Mouse (Mus musculus): ENCODE measurements at regions not wholly inside any gene's neighbourhood (a gene's known extent, or its start where the extent isn't known, plus 50 kb on each side); places are given as distances from the start of the nearest gene placed in this dataset.

DNA sequence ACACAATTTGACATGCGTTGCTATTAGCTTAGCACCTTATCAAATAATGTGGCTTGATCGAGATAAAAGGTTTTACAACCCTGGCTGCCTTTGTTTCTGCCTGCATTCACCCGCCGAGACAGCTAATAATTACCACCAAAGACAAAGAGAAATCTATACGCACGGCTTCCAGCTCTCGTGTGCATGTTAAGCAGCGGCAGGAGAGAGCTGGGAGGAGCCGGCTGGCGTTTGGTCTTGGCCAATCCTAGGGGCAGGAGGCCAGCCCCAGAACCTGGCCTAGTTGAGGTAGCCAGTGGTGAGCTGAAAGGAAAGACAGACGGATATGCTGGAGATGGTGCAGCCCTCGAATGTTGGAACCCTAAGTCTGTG lies 164.0 kb downstream of the Rps24 start:
- no peak overlapping the region; the same call in 1 of the 2 replicates for H3K4me2 ChIP-seq (replicated peaks; ENCODE audit: low read depth)
- no peak for ATAC-seq
- 0 out of 2 replicates have a peak, but pooled peaks cover 2% of the 10 kb centered on the region for H3K4me1 ChIP-seq (replicated peaks; ENCODE audit: control insufficient read depth, insufficient read depth, low read length)
- H3K9me3 ChIP-seq (ENCODE audit: control insufficient read depth): no peaks in the 10 kb centered on the region
- no peaks in the 10 kb centered on the region for H3K36me3 ChIP-seq (ENCODE audit: control insufficient read depth, insufficient read depth)
- H3K27me3 ChIP-seq (replicated peaks; ENCODE audit: control insufficient read depth, insufficient read depth, low read length): no peaks in the 10 kb centered on the region
- H3K4me3 ChIP-seq (ENCODE audit: low read depth, low read length): no peak overlapping the region
- no peak overlapping the region for H3K27ac ChIP-seq (ENCODE audit: low read depth, low read length)
- no peak for TF ChIP-seq CTCF (IDR thresholded peaks at IDR 0.05; ENCODE audit: low read depth)
- whole genome bisulfite sequencing: 21% methylated on average over 12 of the region's 12 CpGs
- H3K9ac ChIP-seq (ENCODE audit: low read depth, low read length): no peak overlapping the region

DNA sequence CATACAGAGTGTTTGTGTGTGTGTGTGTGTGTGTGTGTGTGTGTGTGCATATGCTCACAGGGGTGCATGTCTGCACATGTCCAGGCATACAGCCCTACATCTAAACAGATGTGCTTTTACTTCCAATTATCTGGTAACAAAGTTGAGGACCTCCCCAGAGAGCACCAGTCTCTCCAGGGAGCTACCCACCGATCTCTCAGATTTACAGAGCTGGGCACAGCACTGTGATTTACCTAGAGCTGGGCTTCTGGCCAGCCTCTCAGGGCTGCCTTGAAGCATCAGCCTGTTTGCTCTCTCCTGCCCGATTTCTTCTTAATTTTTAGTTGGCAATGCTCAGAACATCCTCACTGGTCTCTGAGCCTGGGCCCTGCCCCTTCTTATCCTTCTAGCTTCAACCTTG lies 165.7 kb downstream of the Rps24 start:
- Histone ChIP-seq H3K4me2 (replicated peaks; ENCODE audit: low read depth) (no peak overlapping the region), H3K4me1 (replicated peaks; ENCODE audit: control insufficient read depth, insufficient read depth, low read length) (0 out of 2 replicates have a peak, but pooled peaks cover 2% of the 10 kb centered on the region), H3K36me3 (ENCODE audit: control insufficient read depth, insufficient read depth) (no peaks in the 10 kb centered on the region), H3K9me3 (ENCODE audit: control insufficient read depth) (no peaks in the 10 kb centered on the region), H3K9ac (ENCODE audit: low read depth, low read length) (no peak overlapping the region), H3K4me3 (ENCODE audit: low read depth, low read length) (no peak overlapping the region), H3K27ac (ENCODE audit: low read depth, low read length) (no peak overlapping the region), H3K27me3 (replicated peaks; ENCODE audit: control insufficient read depth, insufficient read depth, low read length) (no peaks in the 10 kb centered on the region)
- 64% methylated on average over 2 of the region's 2 CpGs for WGBS
- TF ChIP-seq CTCF (IDR thresholded peaks at IDR 0.05; ENCODE audit: low read depth): no peak
- no peak for ATAC-seq

GRCm38 (mm10) chr14:24655580-24655979 lies 168.7 kb downstream of the Rps24 start:
- H3K9ac ChIP-seq (ENCODE audit: low read depth, low read length): no peak overlapping the region
- no peak for ATAC-seq

DNA sequence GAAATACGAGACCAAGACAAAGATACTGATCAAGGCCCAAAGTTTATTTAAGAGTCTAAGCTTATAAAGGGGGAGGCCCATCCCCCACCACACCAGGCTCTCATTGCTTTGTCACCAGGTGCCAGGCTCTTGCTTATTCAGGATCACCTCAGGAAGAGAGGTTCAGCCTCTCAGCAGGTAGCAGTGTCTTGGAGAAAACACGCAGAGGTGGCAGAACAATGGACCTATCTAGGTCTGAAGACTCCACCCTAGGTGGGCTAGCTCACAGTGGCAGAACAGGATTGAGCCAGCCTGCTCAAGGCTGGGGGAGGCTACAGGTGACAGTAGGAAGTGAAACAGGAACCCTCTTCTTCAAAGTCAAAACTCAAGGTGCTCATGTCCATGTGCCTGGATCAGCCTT lies 174.9 kb downstream of the Rps24 start:
- Histone ChIP-seq H3K27me3 (replicated peaks; ENCODE audit: control insufficient read depth, insufficient read depth, low read length) (no peaks in the 10 kb centered on the region), H3K27ac (ENCODE audit: low read depth, low read length) (no peak overlapping the region), H3K9ac (ENCODE audit: low read depth, low read length) (no peak overlapping the region), H3K36me3 (ENCODE audit: control insufficient read depth, insufficient read depth) (no peaks in the 10 kb centered on the region), H3K9me3 (ENCODE audit: control insufficient read depth) (no peaks in the 10 kb centered on the region), H3K4me1 (replicated peaks; ENCODE audit: control insufficient read depth, insufficient read depth, low read length) (no peaks in the 10 kb centered on the region), H3K4me2 (replicated peaks; ENCODE audit: low read depth) (no peak overlapping the region), H3K4me3 (ENCODE audit: low read depth, low read length) (no peak overlapping the region)
- WGBS: 48% methylated on average over 2 of the region's 2 CpGs
- no peak for ATAC-seq
- no peak for TF ChIP-seq CTCF (IDR thresholded peaks at IDR 0.05; ENCODE audit: low read depth)

More at GRCm38 (mm10) chr14:24655580-24655979, 168.7 kb downstream of the Rps24 start:
- no peaks in the 10 kb centered on the region for H3K9me3 ChIP-seq (ENCODE audit: control insufficient read depth)
- no peak overlapping the region for H3K4me3 ChIP-seq (ENCODE audit: low read depth, low read length)
- 42% methylated on average over 9 of the region's 9 CpGs for WGBS
- TF ChIP-seq CTCF (IDR thresholded peaks at IDR 0.05; ENCODE audit: low read depth): no peak
- H3K36me3 ChIP-seq (ENCODE audit: control insufficient read depth, insufficient read depth): no peaks in the 10 kb centered on the region
- 0 out of 2 replicates have a peak, but pooled peaks cover 2% of the 10 kb centered on the region for H3K4me1 ChIP-seq (replicated peaks; ENCODE audit: control insufficient read depth, insufficient read depth, low read length)
- no peaks in the 10 kb centered on the region for H3K27me3 ChIP-seq (replicated peaks; ENCODE audit: control insufficient read depth, insufficient read depth, low read length)
- no peak overlapping the region for H3K27ac ChIP-seq (ENCODE audit: low read depth, low read length)
- no peak overlapping the region for H3K4me2 ChIP-seq (replicated peaks; ENCODE audit: low read depth)

GRCm38 (mm10) chr14:24665210-24665609 lies 178.3 kb downstream of the Rps24 start:
- H3K4me3 ChIP-seq (ENCODE audit: low read depth, low read length): no peak overlapping the region
- no peaks in the 10 kb centered on the region for H3K9me3 ChIP-seq (ENCODE audit: control insufficient read depth)
- 89% methylated on average over 4 of the region's 4 CpGs for WGBS
- no peak overlapping the region for H3K9ac ChIP-seq (ENCODE audit: low read depth, low read length)
- no peak overlapping the region for H3K4me2 ChIP-seq (replicated peaks; ENCODE audit: low read depth)
- no peak overlapping the region for H3K27ac ChIP-seq (ENCODE audit: low read depth, low read length)
- no peak for TF ChIP-seq CTCF (IDR thresholded peaks at IDR 0.05; ENCODE audit: low read depth)
- no peaks in the 10 kb centered on the region for H3K27me3 ChIP-seq (replicated peaks; ENCODE audit: control insufficient read depth, insufficient read depth, low read length)
- ATAC-seq: no peak
- H3K4me1 ChIP-seq (replicated peaks; ENCODE audit: control insufficient read depth, insufficient read depth, low read length): no peaks in the 10 kb centered on the region
- no peaks in the 10 kb centered on the region for H3K36me3 ChIP-seq (ENCODE audit: control insufficient read depth, insufficient read depth)

Data from intestine, postnatal 0 days (tissue).